Mouse (Mus musculus): ENCODE results near the gene Them4. TPM values are rescaled to one million over a fixed set of nuclear protein-coding genes. Genes with fewer than 3 reads are reported as not detected.
A peak's percentile ranks its signal among the peaks of the same experiment; 100 is the strongest.

Gene Them4
- polyA plus RNA-seq, 1 experiment from 2014 or later, result 10.6 TPM

DNA sequence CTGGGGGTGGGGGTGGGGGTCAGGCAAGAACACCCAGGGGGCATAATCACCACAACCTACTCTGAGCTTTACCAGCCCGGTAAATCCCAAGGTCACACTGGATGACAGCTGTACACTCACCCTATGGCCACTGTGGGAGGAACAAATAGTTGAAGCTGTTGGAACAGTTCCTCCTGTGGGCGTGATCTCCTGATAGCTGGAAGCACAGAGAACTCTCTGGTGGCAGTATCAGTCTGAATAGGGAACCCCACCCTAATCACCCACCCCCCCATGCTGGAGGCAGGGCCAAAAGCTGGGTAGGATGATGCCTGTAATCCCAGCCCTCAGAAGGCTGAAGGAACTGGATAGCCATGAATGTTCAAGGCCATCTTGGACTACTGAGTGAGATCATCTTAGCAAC is 59.8 kb downstream of the Them4 start:
- Histone ChIP-seq H3K4me1 (peaks cover 28% of the 10 kb centered on the region), H3K27me3 (peaks cover 9% of the 10 kb centered on the region), H3K27ac (no peak overlapping the region), H3K9ac (no peak overlapping the region), H3K4me3 (no peak overlapping the region), H3K4me2 (no peak overlapping the region), H3K36me3 (no peaks in the 10 kb centered on the region), H3K9me3 (no peaks in the 10 kb centered on the region)
- 69% methylated on average over 2 of the region's 2 CpGs for WGBS
- ATAC-seq (ENCODE audit: borderline replicate concordance, extremely low read depth, low FRiP score, low TSS enrichment), result no peak

DNA sequence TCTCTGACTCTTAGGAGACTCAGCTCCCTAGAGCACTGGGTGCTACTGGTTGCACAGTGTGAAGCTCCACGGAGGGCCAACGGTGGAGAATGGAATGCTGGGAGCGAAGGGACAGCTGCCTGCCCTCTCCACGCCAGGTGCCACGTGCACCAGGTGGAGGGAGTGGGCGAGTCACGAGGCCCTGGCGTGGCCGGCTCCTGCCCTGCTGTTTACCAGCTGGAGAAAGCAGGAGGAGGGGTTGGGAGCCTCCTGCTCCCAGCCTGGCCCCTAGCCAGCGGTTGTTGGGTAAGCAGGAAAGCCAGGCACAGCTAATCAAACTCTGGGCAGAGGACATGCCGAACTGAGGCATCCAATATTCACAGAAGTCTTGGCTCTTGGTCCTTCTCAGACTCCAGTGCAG is 61.7 kb downstream of the Them4 start:
- H3K4me2 ChIP-seq, result peak overlapping the region; percentile 41
- H3K27ac ChIP-seq, result peak overlapping the region; percentile 88; the same call in 1 of the 2 replicates
- peak overlapping the region; percentile 8; the same call in 1 of the 2 replicates for H3K4me3 ChIP-seq
- 5% methylated on average over 11 of the region's 11 CpGs for WGBS
- peaks cover 28% of the 10 kb centered on the region for H3K4me1 ChIP-seq
- H3K9me3 ChIP-seq, result no peaks in the 10 kb centered on the region
- no peaks in the 10 kb centered on the region; the same call in 1 of the 2 replicates for H3K27me3 ChIP-seq
- H3K36me3 ChIP-seq, result no peaks in the 10 kb centered on the region
- ATAC-seq (ENCODE audit: borderline replicate concordance, extremely low read depth, low FRiP score, low TSS enrichment), result peak; percentile 19; the same call in 1 of the 2 replicates
- H3K9ac ChIP-seq, result no peak overlapping the region

DNA sequence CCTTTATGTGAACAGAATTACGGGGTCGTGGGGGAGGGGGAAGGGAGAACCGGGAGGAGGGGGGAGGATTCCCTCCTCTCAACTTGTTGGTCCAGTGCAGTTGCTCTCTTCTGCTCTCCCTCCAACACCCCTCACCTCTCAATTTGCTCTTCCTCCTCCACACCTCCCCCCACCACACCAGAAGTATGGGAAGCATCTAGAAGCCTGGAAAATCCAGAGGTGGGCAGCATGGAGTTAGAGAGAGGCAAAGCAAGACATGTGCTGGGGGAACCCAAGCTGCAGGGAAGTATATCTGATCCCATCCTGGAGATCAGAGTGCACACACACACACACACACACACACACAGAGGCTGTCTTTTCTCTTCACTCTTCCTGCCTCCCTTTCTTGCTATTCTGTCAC is 62.1 kb downstream of the Them4 start:
- 0% methylated on average over 3 of the region's 3 CpGs for WGBS
- Histone ChIP-seq H3K36me3 (no peaks in the 10 kb centered on the region), H3K27ac (peak overlapping the region; percentile 88)

DNA sequence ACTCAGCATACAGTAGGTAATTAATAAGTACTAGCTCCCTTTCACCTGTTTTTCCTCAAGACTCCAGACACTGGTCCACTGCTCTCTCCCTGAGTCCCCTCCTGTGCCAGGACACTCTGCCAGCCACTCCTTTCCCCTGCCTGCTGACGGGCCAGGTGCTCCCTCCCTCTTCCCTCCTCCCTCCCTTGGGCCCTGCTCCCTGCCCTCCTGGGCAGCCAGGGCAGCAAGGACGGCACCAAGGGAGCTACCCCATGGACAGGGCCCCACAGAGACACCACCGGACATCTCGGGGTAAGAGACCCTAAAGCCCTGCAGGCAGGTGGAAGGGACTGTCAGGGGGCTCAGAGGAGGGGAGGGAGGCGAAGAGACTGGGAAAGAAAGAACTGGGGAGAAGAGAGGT is 62.8 kb downstream of the Them4 start, which contains the start of gene Rorc:
Rorc (plus strand) TSS at position 154 of the 400 bp plus-strand sequence.
- Histone ChIP-seq H3K9me3 (no peaks in the 10 kb centered on the region), H3K4me2 (peak within 1 kb of the TSS; percentile 53), H3K27ac (peak within 1 kb of the TSS; percentile 88), H3K9ac (0 out of 2 replicates have a peak within 1 kb of the TSS, but pooled peaks have one; percentile 13), H3K27me3 (no peaks in the 10 kb centered on the region; the same call in 1 of the 2 replicates), H3K4me1 (peaks cover 28% of the 10 kb centered on the region), H3K4me3 (peak within 1 kb of the TSS; percentile 32), H3K36me3 (no peaks in the 10 kb centered on the region)
- 8% methylated on average over 5 of the region's 5 CpGs for WGBS
- peak; percentile 19; the same call in 1 of the 2 replicates for ATAC-seq (ENCODE audit: borderline replicate concordance, extremely low read depth, low FRiP score, low TSS enrichment)

More for the DNA sequence above, 62.1 kb downstream of the Them4 start:
- H3K4me3 ChIP-seq, result peak overlapping the region; percentile 8; the same call in 1 of the 2 replicates
- peaks cover 28% of the 10 kb centered on the region for H3K4me1 ChIP-seq
- H3K9ac ChIP-seq, result no peak overlapping the region
- no peak for ATAC-seq (ENCODE audit: borderline replicate concordance, extremely low read depth, low FRiP score, low TSS enrichment)
- H3K27me3 ChIP-seq, result no peaks in the 10 kb centered on the region; the same call in 1 of the 2 replicates
- H3K9me3 ChIP-seq, result no peaks in the 10 kb centered on the region
- H3K4me2 ChIP-seq, result peak overlapping the region; percentile 41

DNA sequence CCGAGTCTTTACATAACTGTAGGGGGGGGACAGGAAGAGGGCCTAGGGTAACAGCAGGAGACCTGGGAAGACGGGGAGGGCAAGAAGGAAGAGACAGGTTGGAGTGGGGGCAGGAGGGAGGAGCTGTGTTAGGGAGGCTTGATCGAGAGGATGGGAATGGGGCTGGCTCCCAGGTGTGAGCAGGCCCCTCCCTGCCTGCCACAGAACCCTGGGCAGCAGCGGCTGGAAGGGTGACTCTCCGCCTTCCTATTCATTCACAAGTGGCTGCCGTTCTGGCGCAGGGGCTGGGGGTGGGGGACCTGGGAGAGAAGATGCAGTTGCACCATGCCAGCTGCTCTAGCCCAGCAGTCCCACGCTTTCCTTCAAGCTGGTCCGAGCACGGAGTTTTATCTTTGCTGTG is 63.2 kb downstream of the Them4 start:
- Histone ChIP-seq H3K36me3 (no peaks in the 10 kb centered on the region), H3K27ac (peak overlapping the region; percentile 88), H3K9ac (0 out of 2 replicates have a peak overlapping the region, but pooled peaks have one; percentile 13), H3K4me1 (peaks cover 25% of the 10 kb centered on the region), H3K4me3 (peak overlapping the region; percentile 32), H3K9me3 (no peaks in the 10 kb centered on the region), H3K27me3 (no peaks in the 10 kb centered on the region), H3K4me2 (peak overlapping the region; percentile 53)
- 5% methylated on average over 10 of the region's 10 CpGs for WGBS
- ATAC-seq (ENCODE audit: borderline replicate concordance, extremely low read depth, low FRiP score, low TSS enrichment), result peak; percentile 71

DNA sequence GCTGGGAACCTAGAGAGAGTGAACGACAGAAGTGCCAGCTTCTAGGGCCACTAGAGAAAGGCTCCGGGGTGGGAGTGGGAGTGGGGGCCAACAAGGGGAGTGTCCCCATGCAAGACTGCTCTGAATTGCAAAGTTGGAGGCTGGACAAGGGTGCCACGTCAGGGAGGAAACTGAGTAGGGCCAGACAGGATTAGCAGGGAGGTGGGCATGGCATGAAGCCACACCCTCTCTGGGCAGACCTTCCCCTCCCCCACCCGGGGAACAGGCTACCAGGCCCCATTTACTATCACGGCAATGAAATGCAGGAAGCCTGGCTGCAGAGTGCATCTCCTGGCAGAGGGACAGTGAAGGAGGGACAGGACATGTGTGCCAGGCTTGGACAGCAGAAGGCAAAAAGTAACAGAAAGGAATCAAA is 63.7 kb downstream of the Them4 start:
- Histone ChIP-seq H3K27me3 (no peaks in the 10 kb centered on the region), H3K4me3 (peak overlapping the region; percentile 32), H3K9me3 (no peaks in the 10 kb centered on the region), H3K36me3 (no peaks in the 10 kb centered on the region), H3K27ac (peak overlapping the region; percentile 88), H3K4me1 (peaks cover 25% of the 10 kb centered on the region), H3K9ac (0 out of 2 replicates have a peak overlapping the region, but pooled peaks have one; percentile 13), H3K4me2 (peak overlapping the region; percentile 53)
- 3% methylated on average over 4 of the region's 5 CpGs for WGBS
- ATAC-seq (ENCODE audit: borderline replicate concordance, extremely low read depth, low FRiP score, low TSS enrichment), result peak; percentile 62

DNA sequence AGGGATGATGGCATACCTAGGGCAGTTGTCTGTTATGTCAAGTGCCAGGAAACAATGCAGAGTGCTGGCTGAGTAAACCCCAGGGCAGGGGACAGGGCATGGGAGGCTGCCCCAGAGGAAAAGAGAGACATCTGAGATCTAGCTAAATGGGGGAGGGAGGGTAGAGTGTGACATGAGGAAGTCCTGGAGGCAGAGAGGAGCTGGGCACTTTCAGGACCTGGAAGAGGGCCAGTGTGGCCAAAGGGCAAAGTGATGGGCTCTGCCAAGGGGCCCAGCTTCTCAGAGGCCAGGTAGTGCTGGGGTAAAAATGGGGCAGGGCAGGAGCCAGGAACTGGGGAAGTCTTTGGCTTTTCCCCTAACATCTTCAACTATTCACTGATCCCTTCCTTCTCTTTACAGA is 64.7 kb downstream of the Them4 start:
- no peak overlapping the region for H3K27ac ChIP-seq
- H3K9me3 ChIP-seq, result no peaks in the 10 kb centered on the region
- no peak overlapping the region for H3K4me2 ChIP-seq
- no peak for ATAC-seq (ENCODE audit: borderline replicate concordance, extremely low read depth, low FRiP score, low TSS enrichment)
- H3K27me3 ChIP-seq, result no peaks in the 10 kb centered on the region
- H3K9ac ChIP-seq, result no peak overlapping the region
- no peak overlapping the region for H3K4me3 ChIP-seq
- H3K36me3 ChIP-seq, result no peaks in the 10 kb centered on the region
- peaks cover 25% of the 10 kb centered on the region for H3K4me1 ChIP-seq

DNA sequence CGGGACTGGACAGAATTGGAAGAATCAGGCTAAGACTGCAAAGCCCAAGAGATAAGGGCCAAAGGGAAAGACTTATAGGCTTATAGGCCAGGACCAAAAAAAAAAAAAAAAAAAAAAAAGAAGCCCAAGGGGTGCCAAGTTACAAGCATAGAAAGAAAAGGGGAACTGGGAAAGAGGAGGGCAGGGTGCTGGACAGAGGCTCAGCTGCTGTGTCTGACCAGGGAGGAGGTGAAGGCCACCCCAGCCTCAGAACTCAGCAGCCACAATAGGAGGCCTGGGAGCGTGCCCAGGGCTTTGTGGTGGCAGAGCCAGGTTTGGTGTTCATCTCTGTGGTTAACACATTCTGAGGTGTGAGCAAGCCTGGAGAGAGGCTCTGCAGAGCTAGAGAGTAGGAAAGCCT is 65.3 kb downstream of the Them4 start:
- Histone ChIP-seq H3K9ac (no peak overlapping the region), H3K36me3 (no peaks in the 10 kb centered on the region), H3K4me3 (no peak overlapping the region), H3K4me2 (no peak overlapping the region), H3K27ac (no peak overlapping the region), H3K4me1 (peaks cover 25% of the 10 kb centered on the region), H3K9me3 (no peaks in the 10 kb centered on the region), H3K27me3 (no peaks in the 10 kb centered on the region)
- ATAC-seq (ENCODE audit: borderline replicate concordance, extremely low read depth, low FRiP score, low TSS enrichment), result no peak
- WGBS, result 69% methylated on average over 2 of the region's 2 CpGs

DNA sequence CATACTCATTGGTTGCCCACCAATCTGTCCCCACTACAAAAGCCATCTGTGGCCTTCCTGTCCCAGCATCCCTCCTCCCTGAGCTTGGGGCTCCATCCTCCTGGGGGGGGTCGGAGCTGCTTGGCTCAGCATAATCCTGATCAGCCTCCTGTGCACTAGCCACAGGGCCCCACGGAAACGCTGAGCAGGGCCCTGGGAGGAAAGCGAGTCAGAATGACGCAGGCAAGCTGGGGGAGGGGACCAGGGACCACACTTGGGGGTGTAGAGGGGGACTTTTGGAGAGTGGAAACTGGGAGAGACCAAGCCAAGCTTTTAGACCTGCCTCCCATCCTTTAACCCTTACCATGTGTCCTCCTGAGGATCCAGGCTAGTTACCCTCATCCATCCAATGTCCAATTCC is 66.0 kb downstream of the Them4 start:
- Histone ChIP-seq H3K36me3 (no peaks in the 10 kb centered on the region), H3K4me3 (no peak overlapping the region), H3K4me1 (peaks cover 25% of the 10 kb centered on the region), H3K27me3 (no peaks in the 10 kb centered on the region), H3K27ac (no peak overlapping the region), H3K9ac (no peak overlapping the region), H3K4me2 (no peak overlapping the region), H3K9me3 (no peaks in the 10 kb centered on the region)
- no peak for ATAC-seq (ENCODE audit: borderline replicate concordance, extremely low read depth, low FRiP score, low TSS enrichment)
- WGBS, result 52% methylated on average over 5 of the region's 5 CpGs

DNA sequence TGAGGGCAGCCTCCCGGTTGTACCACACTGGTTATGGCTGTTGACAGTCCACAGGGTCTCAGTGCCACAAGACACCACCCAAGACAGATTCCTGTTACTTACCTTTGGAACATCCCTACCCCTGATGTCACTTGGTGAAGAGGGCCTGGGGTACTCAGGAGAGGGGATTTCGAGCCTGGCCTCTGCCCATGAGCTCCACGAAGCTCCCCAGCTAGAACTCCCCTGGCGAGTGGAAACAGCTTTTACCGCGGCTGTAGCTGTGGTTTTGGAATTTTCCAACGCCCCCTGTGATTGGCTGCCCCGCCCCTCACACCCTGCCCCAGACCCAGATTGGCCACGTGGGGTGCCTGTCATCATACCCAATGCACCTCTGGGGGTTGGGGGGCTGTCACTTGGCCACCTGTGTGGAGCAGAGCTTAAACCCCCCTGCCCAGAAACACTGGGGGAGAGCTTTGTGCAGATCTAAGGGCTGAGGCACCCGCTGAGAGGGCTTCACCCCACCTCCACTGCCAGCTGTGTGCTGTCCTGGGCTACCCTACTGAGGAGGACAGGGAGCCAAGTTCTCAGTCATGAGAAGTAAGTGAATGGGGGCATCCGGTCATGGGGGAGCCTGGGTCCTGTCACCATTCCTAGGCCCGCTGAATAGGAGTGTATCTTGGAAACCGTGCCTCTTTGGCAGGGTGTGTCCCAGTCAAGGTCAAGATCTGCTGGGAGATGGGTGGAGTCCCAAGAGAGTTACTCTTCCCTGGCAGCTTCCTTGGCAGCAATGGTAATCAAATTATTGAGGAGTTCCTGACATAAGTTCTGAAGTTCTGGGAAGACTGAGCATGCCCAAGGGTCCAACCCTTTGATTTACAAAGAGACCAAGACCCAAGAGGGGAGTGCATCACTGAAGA is 67.4 kb downstream of the Them4 start:
- Histone ChIP-seq H3K27me3 (no peaks in the 10 kb centered on the region), H3K4me3 (no peak overlapping the region), H3K9ac (no peak overlapping the region), H3K36me3 (no peaks in the 10 kb centered on the region), H3K27ac (no peak overlapping the region), H3K4me2 (no peak overlapping the region), H3K9me3 (no peaks in the 10 kb centered on the region), H3K4me1 (peaks cover 15% of the 10 kb centered on the region)
- WGBS, result 13% methylated on average over 13 of the region's 13 CpGs
- ATAC-seq (ENCODE audit: borderline replicate concordance, extremely low read depth, low FRiP score, low TSS enrichment), result no peak

DNA sequence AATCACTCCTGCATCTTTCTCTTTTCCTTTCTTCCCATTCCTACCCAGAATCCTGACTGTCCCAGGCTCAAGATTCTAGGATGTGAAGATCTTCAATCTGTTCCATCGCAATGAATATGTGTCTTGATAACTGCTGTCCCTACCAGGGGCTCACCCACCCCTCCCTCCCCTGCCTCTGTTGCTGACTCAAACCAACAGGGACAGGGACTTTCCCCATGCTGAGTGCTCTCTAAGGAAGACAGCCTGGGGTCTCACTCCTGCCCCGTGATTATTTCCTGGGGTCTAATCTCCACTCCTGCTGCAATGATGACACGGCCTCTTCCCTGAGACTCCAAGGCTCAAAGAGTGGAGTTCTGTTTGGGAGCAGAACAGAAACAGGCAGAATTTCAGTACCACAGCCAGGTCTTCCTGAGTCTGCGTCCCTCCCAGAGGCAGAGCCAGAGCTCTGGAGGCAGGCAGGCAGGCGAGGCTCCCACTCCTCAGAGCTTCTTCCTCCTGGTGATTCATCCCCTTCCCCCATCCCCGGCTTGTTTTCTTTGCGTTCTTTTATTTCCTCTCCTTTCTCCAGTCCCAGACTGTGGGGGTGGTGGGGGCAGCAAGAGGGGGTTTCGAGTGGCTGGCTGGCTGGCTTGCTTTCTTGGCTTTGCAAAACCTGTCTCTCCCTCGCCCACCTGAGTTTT is 70.1 kb downstream of the Them4 start:
- no peak for ATAC-seq (ENCODE audit: borderline replicate concordance, extremely low read depth, low FRiP score, low TSS enrichment)
- WGBS, result 26% methylated on average over 9 of the region's 9 CpGs
- no peaks in the 10 kb centered on the region for H3K36me3 ChIP-seq
- no peak overlapping the region for H3K4me2 ChIP-seq
- no peaks in the 10 kb centered on the region for H3K4me1 ChIP-seq
- no peaks in the 10 kb centered on the region for H3K27me3 ChIP-seq
- no peak overlapping the region for H3K4me3 ChIP-seq
- H3K9me3 ChIP-seq, result no peaks in the 10 kb centered on the region
- no peak overlapping the region for H3K27ac ChIP-seq
- no peak overlapping the region for H3K9ac ChIP-seq
